Mouse (Mus musculus) spleen, adult 2 months (tissue): Measurements from ENCODE around the gene Btnl6.

ENCODE experiments used
- CTCF ChIP-seq: fragments of 200-500 bp; IDR thresholded peaks from 2 replicates; pipeline ENCODE4 v1.5.1; 2011; ENCODE audit warnings: mild to moderate bottlenecking, inconsistent platforms; ENCODE audit not compliant: insufficient read depth, insufficient read length, insufficient replicate concordance; ENCODE audit errors: extremely low read depth
- POLR2A ChIP-seq: fragments of 200-500 bp; IDR thresholded peaks from 2 replicates; pipeline ENCODE4 v1.6.1; 2011; ENCODE audit warnings: low read depth, low read length, inconsistent platforms

DNA sequence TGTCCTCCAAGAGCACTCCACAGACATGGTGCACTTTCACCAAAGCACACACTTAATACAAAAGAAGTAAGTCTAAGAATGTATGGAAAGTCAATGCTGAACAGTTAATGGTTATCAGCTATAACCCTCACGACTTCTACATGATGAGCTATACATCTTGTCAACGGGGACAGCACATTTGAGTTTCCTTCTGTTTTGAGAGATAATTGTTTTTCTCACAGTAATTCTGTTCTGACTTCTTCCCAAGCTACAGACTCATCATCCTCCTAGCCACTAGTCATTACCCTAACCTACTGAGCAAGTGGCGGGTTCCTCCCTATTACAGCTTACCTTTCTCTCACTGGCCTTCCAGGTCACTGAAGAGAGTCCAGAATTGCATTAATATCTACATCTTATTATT lies 57.9 kb downstream of the Btnl6 start:
- TF ChIP-seq POLR2A (no peak), CTCF (no peak)
